Mouse (Mus musculus): ENCODE measurements around the gene Fam98c. TPM values are rescaled to one million over a fixed set of nuclear protein-coding genes. Genes with fewer than 3 reads are reported as not detected.
"Not testable (repeated sequence)": the region's sequence is repeated elsewhere in the genome, so short reads cannot be mapped to it uniquely, and the experiment has no call there.

Gene Fam98c
- polyA plus RNA-seq (2015; fragmentation: Nextera tagmentation; extraction: Ambion mirVana), result 51.2 and 53.1 TPM in 2 replicates

GRCm38 (mm10) chr7:29155838-29156782, at the start of gene Fam98c:
Fam98c (minus strand) TSS chr7:29156234.
- no peaks in the 10 kb centered on the region for H3K9me3 ChIP-seq (replicated peaks)
- peak within 1 kb of the TSS; percentile 86 for H3K27ac ChIP-seq (replicated peaks)
- 3% methylated on average over 68 of the region's 68 CpGs for WGBS
- H3K9ac ChIP-seq (replicated peaks), result peak within 1 kb of the TSS; percentile 74
- ATAC-seq (ENCODE audit: low FRiP score), result peak; percentile 90
- H3K36me3 ChIP-seq, result peaks cover 9% of the 10 kb centered on the region
- peaks cover 15% of the 10 kb centered on the region for H3K4me1 ChIP-seq
- H3K4me3 ChIP-seq (replicated peaks), result peak within 1 kb of the TSS; percentile 94
- H3K27me3 ChIP-seq (replicated peaks), result peaks cover 8% of the 10 kb centered on the region; the same call in 1 of the 2 replicates
- peak within 1 kb of the TSS; percentile 78 for H3K4me2 ChIP-seq

GRCm38 (mm10) chr7:29202577-29202976, 46.5 kb upstream of the Fam98c start:
- Histone ChIP-seq H3K4me1 (no peaks in the 10 kb centered on the region), H3K9me3 (replicated peaks) (no peaks in the 10 kb centered on the region), H3K27ac (replicated peaks) (no peak overlapping the region), H3K27me3 (replicated peaks) (no peaks in the 10 kb centered on the region), H3K4me3 (replicated peaks) (no peak overlapping the region), H3K36me3 (no peaks in the 10 kb centered on the region), H3K4me2 (no peak overlapping the region), H3K9ac (replicated peaks) (no peak overlapping the region)
- 85% methylated on average over 6 of the region's 6 CpGs for whole genome bisulfite sequencing
- ATAC-seq (ENCODE audit: low FRiP score), result no peak

- not testable (repeated sequence) for H3K4me3 ChIP-seq (replicated peaks); H3K27ac ChIP-seq (replicated peaks); ATAC-seq (ENCODE audit: low FRiP score); H3K9ac ChIP-seq (replicated peaks); H3K9me3 ChIP-seq (replicated peaks); H3K4me1 ChIP-seq; H3K27me3 ChIP-seq (replicated peaks); H3K4me2 ChIP-seq; H3K36me3 ChIP-seq
- WGBS, result 92% methylated on average over 1 of the region's 1 CpGs
These were observed 38.2 kb upstream of the Fam98c start for GRCm38 (mm10) chr7:29194230-29194629.

GRCm38 (mm10) chr7:29181323-29181722, 25.3 kb upstream of the Fam98c start:
- 90% methylated on average over 4 of the region's 4 CpGs for WGBS
- Histone ChIP-seq H3K27ac (replicated peaks) (peak overlapping the region; percentile 81), H3K4me1 (peaks cover 18% of the 10 kb centered on the region), H3K4me2 (peak overlapping the region; percentile 61)
- ATAC-seq (ENCODE audit: low FRiP score); H3K27me3 ChIP-seq (replicated peaks); H3K9ac ChIP-seq (replicated peaks); H3K36me3 ChIP-seq; H3K9me3 ChIP-seq (replicated peaks); H3K4me3 ChIP-seq (replicated peaks): not testable (repeated sequence)

- WGBS, result 40% methylated on average over 5 of the region's 5 CpGs
- no peaks in the 10 kb centered on the region for H3K9me3 ChIP-seq (replicated peaks)
- H3K4me3 ChIP-seq (replicated peaks), result peak overlapping the region; percentile 55
- H3K27ac ChIP-seq (replicated peaks), result peak overlapping the region; percentile 81
- no peak overlapping the region for H3K9ac ChIP-seq (replicated peaks)
- peaks cover 18% of the 10 kb centered on the region for H3K4me1 ChIP-seq
- ATAC-seq (ENCODE audit: low FRiP score), result peak; percentile 56
- H3K4me2 ChIP-seq, result peak overlapping the region; percentile 61
- H3K36me3 ChIP-seq, result peaks cover 14% of the 10 kb centered on the region
- 0 out of 2 replicates have a peak, but pooled peaks cover 4% of the 10 kb centered on the region for H3K27me3 ChIP-seq (replicated peaks)
These were observed 24.8 kb upstream of the Fam98c start for GRCm38 (mm10) chr7:29180854-29181236.

GRCm38 (mm10) chr7:29180077-29180853, 24.2 kb upstream of the Fam98c start, which contains the start of gene Psmd8:
Psmd8 (minus strand) TSS chr7:29180701.
- peaks cover 10% of the 10 kb centered on the region; the same call in 1 of the 2 replicates for H3K27me3 ChIP-seq (replicated peaks)
- peaks cover 20% of the 10 kb centered on the region for H3K36me3 ChIP-seq
- under 1% methylated on average over 62 of the region's 62 CpGs for WGBS
- peak within 1 kb of the TSS; percentile 55 for H3K4me3 ChIP-seq (replicated peaks)
- H3K4me2 ChIP-seq, result peak within 1 kb of the TSS; percentile 61
- ATAC-seq (ENCODE audit: low FRiP score), result peak; percentile 96
- H3K9me3 ChIP-seq (replicated peaks), result no peaks in the 10 kb centered on the region
- peak within 1 kb of the TSS; percentile 65 for H3K9ac ChIP-seq (replicated peaks)
- peak within 1 kb of the TSS; percentile 81 for H3K27ac ChIP-seq (replicated peaks)
- peaks cover 18% of the 10 kb centered on the region for H3K4me1 ChIP-seq

- H3K27me3 ChIP-seq (replicated peaks), result peaks cover 20% of the 10 kb centered on the region
- H3K36me3 ChIP-seq, result peaks cover 29% of the 10 kb centered on the region
- no peak for ATAC-seq (ENCODE audit: low FRiP score)
- peak overlapping the region; percentile 61 for H3K4me2 ChIP-seq
- H3K4me3 ChIP-seq (replicated peaks), result peak overlapping the region; percentile 55
- no peaks in the 10 kb centered on the region for H3K9me3 ChIP-seq (replicated peaks)
- peaks cover 18% of the 10 kb centered on the region for H3K4me1 ChIP-seq
- H3K9ac ChIP-seq (replicated peaks), result peak overlapping the region; percentile 65
- no peak overlapping the region for H3K27ac ChIP-seq (replicated peaks)
- WGBS, result 64% methylated on average over 7 of the region's 7 CpGs
These were observed 23.3 kb upstream of the Fam98c start for GRCm38 (mm10) chr7:29179323-29179722.

GRCm38 (mm10) chr7:29178106-29178505, 22.1 kb upstream of the Fam98c start:
- WGBS, result 90% methylated on average over 4 of the region's 4 CpGs
- peaks cover 42% of the 10 kb centered on the region for H3K36me3 ChIP-seq
- peak overlapping the region; percentile 61; the same call in 1 of the 2 replicates for H3K4me2 ChIP-seq
- peaks cover 18% of the 10 kb centered on the region for H3K4me1 ChIP-seq
- peaks cover 32% of the 10 kb centered on the region for H3K27me3 ChIP-seq (replicated peaks)
- H3K9ac ChIP-seq (replicated peaks), result no peak overlapping the region
- no peak for ATAC-seq (ENCODE audit: low FRiP score)
- no peak overlapping the region for H3K4me3 ChIP-seq (replicated peaks)
- H3K27ac ChIP-seq (replicated peaks), result no peak overlapping the region
- H3K9me3 ChIP-seq (replicated peaks), result no peaks in the 10 kb centered on the region

GRCm38 (mm10) chr7:29172390-29173016, 16.5 kb upstream of the Fam98c start:
- WGBS, result 35% methylated on average over 32 of the region's 32 CpGs

GRCm38 (mm10) chr7:29171562-29172097, 15.6 kb upstream of the Fam98c start:
- WGBS, result 6% methylated on average over 34 of the region's 34 CpGs
- Histone ChIP-seq H3K27ac (replicated peaks) (no peak overlapping the region), H3K4me3 (replicated peaks) (peak overlapping the region; percentile 78), H3K36me3 (peaks cover 40% of the 10 kb centered on the region), H3K9ac (replicated peaks) (peak overlapping the region; percentile 29; the same call in 1 of the 2 replicates), H3K4me2 (peak overlapping the region; percentile 78), H3K4me1 (peaks cover 44% of the 10 kb centered on the region), H3K9me3 (replicated peaks) (no peaks in the 10 kb centered on the region), H3K27me3 (replicated peaks) (peaks cover 54% of the 10 kb centered on the region)
- ATAC-seq (ENCODE audit: low FRiP score), result no peak

More at GRCm38 (mm10) chr7:29172390-29173016, 16.5 kb upstream of the Fam98c start:
- no peaks in the 10 kb centered on the region for H3K9me3 ChIP-seq (replicated peaks)
- no peak for ATAC-seq (ENCODE audit: low FRiP score)
- H3K36me3 ChIP-seq, result peaks cover 44% of the 10 kb centered on the region
- no peak overlapping the region for H3K4me3 ChIP-seq (replicated peaks)
- peaks cover 54% of the 10 kb centered on the region for H3K27me3 ChIP-seq (replicated peaks)
- no peak overlapping the region for H3K27ac ChIP-seq (replicated peaks)
- H3K9ac ChIP-seq (replicated peaks), result no peak overlapping the region
- H3K4me1 ChIP-seq, result peaks cover 40% of the 10 kb centered on the region
- no peak overlapping the region for H3K4me2 ChIP-seq
